Mouse (Mus musculus): Measurements from ENCODE around the gene Osgep. TPM values are rescaled to one million over a fixed set of nuclear protein-coding genes. Genes with fewer than 3 reads are reported as not detected.

Osgep gene
- polyA plus RNA-seq, 1 experiment from 2014 or later, result 134 TPM

- H3K27me3 ChIP-seq (ENCODE audit: control insufficient read depth, insufficient read depth, low read length), result peaks cover 6% of the 10 kb centered on the region
- H3K9ac ChIP-seq (ENCODE audit: low read length), result peak overlapping the region; percentile 61
- 17% methylated on average over 19 of the region's 19 CpGs for WGBS
- H3K4me2 ChIP-seq (ENCODE audit: low read depth, low read length), result peak overlapping the region; percentile 86
- H3K9me3 ChIP-seq (replicated peaks; ENCODE audit: control insufficient read depth, low read length), result no peaks in the 10 kb centered on the region
- no peak; the same call in 1 of the 2 replicates for ATAC-seq (replicated peaks; ENCODE audit: extremely low read depth, insufficient read depth, low FRiP score)
- peak overlapping the region; percentile 55 for H3K4me3 ChIP-seq (ENCODE audit: low read length)
- H3K36me3 ChIP-seq (ENCODE audit: control insufficient read depth, insufficient read depth), result no peaks in the 10 kb centered on the region
- no peak overlapping the region for H3K27ac ChIP-seq (ENCODE audit: low read length)
- H3K4me1 ChIP-seq (ENCODE audit: control insufficient read depth, insufficient read depth, low read length), result peaks cover 10% of the 10 kb centered on the region
These were observed 28.5 kb downstream of the Osgep start for GRCm38 (mm10) chr14:50895985-50896746.

- H3K27me3 ChIP-seq (ENCODE audit: control insufficient read depth, insufficient read depth, low read length), result peaks cover 6% of the 10 kb centered on the region
- H3K9ac ChIP-seq (ENCODE audit: low read length), result no peak overlapping the region
- H3K27ac ChIP-seq (ENCODE audit: low read length), result no peak overlapping the region
- no peak overlapping the region for H3K4me3 ChIP-seq (ENCODE audit: low read length)
- no peaks in the 10 kb centered on the region for H3K9me3 ChIP-seq (replicated peaks; ENCODE audit: control insufficient read depth, low read length)
- peaks cover 10% of the 10 kb centered on the region for H3K4me1 ChIP-seq (ENCODE audit: control insufficient read depth, insufficient read depth, low read length)
- no peak for ATAC-seq (replicated peaks; ENCODE audit: extremely low read depth, insufficient read depth, low FRiP score)
- no peak overlapping the region for H3K4me2 ChIP-seq (ENCODE audit: low read depth, low read length)
- H3K36me3 ChIP-seq (ENCODE audit: control insufficient read depth, insufficient read depth), result no peaks in the 10 kb centered on the region
These were observed 29.3 kb downstream of the Osgep start for GRCm38 (mm10) chr14:50895407-50895806.

- H3K36me3 ChIP-seq (ENCODE audit: control insufficient read depth, insufficient read depth), result no peaks in the 10 kb centered on the region
- H3K9me3 ChIP-seq (replicated peaks; ENCODE audit: control insufficient read depth, low read length), result no peaks in the 10 kb centered on the region
- peaks cover 6% of the 10 kb centered on the region for H3K27me3 ChIP-seq (ENCODE audit: control insufficient read depth, insufficient read depth, low read length)
- H3K4me3 ChIP-seq (ENCODE audit: low read length), result no peak overlapping the region
- H3K9ac ChIP-seq (ENCODE audit: low read length), result no peak overlapping the region
- H3K27ac ChIP-seq (ENCODE audit: low read length), result no peak overlapping the region
- peaks cover 10% of the 10 kb centered on the region for H3K4me1 ChIP-seq (ENCODE audit: control insufficient read depth, insufficient read depth, low read length)
- ATAC-seq (replicated peaks; ENCODE audit: extremely low read depth, insufficient read depth, low FRiP score), result no peak; the same call in 1 of the 2 replicates
- 0 out of 2 replicates have a peak overlapping the region, but pooled peaks have one; percentile 6 for H3K4me2 ChIP-seq (ENCODE audit: low read depth, low read length)
- 72% methylated on average over 22 of the region's 22 CpGs for WGBS
These were observed 31.9 kb downstream of the Osgep start for GRCm38 (mm10) chr14:50892541-50893459.

- peaks cover 10% of the 10 kb centered on the region for H3K4me1 ChIP-seq (ENCODE audit: control insufficient read depth, insufficient read depth, low read length)
- H3K9ac ChIP-seq (ENCODE audit: low read length), result no peak overlapping the region
- H3K27me3 ChIP-seq (ENCODE audit: control insufficient read depth, insufficient read depth, low read length), result peaks cover 6% of the 10 kb centered on the region
- no peak overlapping the region for H3K4me3 ChIP-seq (ENCODE audit: low read length)
- H3K4me2 ChIP-seq (ENCODE audit: low read depth, low read length), result no peak overlapping the region
- WGBS, result 83% methylated on average over 7 of the region's 7 CpGs
- ATAC-seq (replicated peaks; ENCODE audit: extremely low read depth, insufficient read depth, low FRiP score), result no peak
- no peaks in the 10 kb centered on the region for H3K9me3 ChIP-seq (replicated peaks; ENCODE audit: control insufficient read depth, low read length)
- no peak overlapping the region for H3K27ac ChIP-seq (ENCODE audit: low read length)
- no peaks in the 10 kb centered on the region for H3K36me3 ChIP-seq (ENCODE audit: control insufficient read depth, insufficient read depth)
These were observed 32.6 kb downstream of the Osgep start for GRCm38 (mm10) chr14:50892091-50892490.

GRCm38 (mm10) chr14:50891621-50892020 is 33.1 kb downstream of the Osgep start:
- H3K9me3 ChIP-seq (replicated peaks; ENCODE audit: control insufficient read depth, low read length), result no peaks in the 10 kb centered on the region
- no peak overlapping the region for H3K4me2 ChIP-seq (ENCODE audit: low read depth, low read length)
- ATAC-seq (replicated peaks; ENCODE audit: extremely low read depth, insufficient read depth, low FRiP score), result no peak
- peaks cover 8% of the 10 kb centered on the region for H3K4me1 ChIP-seq (ENCODE audit: control insufficient read depth, insufficient read depth, low read length)
- 85% methylated on average over 8 of the region's 8 CpGs for WGBS
- H3K9ac ChIP-seq (ENCODE audit: low read length), result no peak overlapping the region
- peaks cover 6% of the 10 kb centered on the region for H3K27me3 ChIP-seq (ENCODE audit: control insufficient read depth, insufficient read depth, low read length)
- H3K4me3 ChIP-seq (ENCODE audit: low read length), result no peak overlapping the region
- H3K36me3 ChIP-seq (ENCODE audit: control insufficient read depth, insufficient read depth), result no peaks in the 10 kb centered on the region
- H3K27ac ChIP-seq (ENCODE audit: low read length), result no peak overlapping the region

GRCm38 (mm10) chr14:50876236-50876950 is 48.3 kb downstream of the Osgep start:
- no peaks in the 10 kb centered on the region for H3K4me1 ChIP-seq (ENCODE audit: control insufficient read depth, insufficient read depth, low read length)
- H3K9ac ChIP-seq (ENCODE audit: low read length), result no peak overlapping the region
- ATAC-seq (replicated peaks; ENCODE audit: extremely low read depth, insufficient read depth, low FRiP score), result no peak
- H3K36me3 ChIP-seq (ENCODE audit: control insufficient read depth, insufficient read depth), result no peaks in the 10 kb centered on the region
- no peaks in the 10 kb centered on the region for H3K27me3 ChIP-seq (ENCODE audit: control insufficient read depth, insufficient read depth, low read length)
- no peak overlapping the region for H3K4me3 ChIP-seq (ENCODE audit: low read length)
- no peaks in the 10 kb centered on the region for H3K9me3 ChIP-seq (replicated peaks; ENCODE audit: control insufficient read depth, low read length)
- H3K4me2 ChIP-seq (ENCODE audit: low read depth, low read length), result no peak overlapping the region
- WGBS, result 85% methylated on average over 6 of the region's 6 CpGs
- no peak overlapping the region for H3K27ac ChIP-seq (ENCODE audit: low read length)

- Histone ChIP-seq H3K9me3 (replicated peaks; ENCODE audit: control insufficient read depth, low read length) (no peaks in the 10 kb centered on the region), H3K4me3 (ENCODE audit: low read length) (no peak overlapping the region), H3K4me2 (ENCODE audit: low read depth, low read length) (no peak overlapping the region), H3K9ac (ENCODE audit: low read length) (no peak overlapping the region), H3K4me1 (ENCODE audit: control insufficient read depth, insufficient read depth, low read length) (0 out of 2 replicates have a peak, but pooled peaks cover 3% of the 10 kb centered on the region), H3K27me3 (ENCODE audit: control insufficient read depth, insufficient read depth, low read length) (no peaks in the 10 kb centered on the region), H3K36me3 (ENCODE audit: control insufficient read depth, insufficient read depth) (no peaks in the 10 kb centered on the region), H3K27ac (ENCODE audit: low read length) (no peak overlapping the region)
- WGBS, result 76% methylated on average over 6 of the region's 6 CpGs
- ATAC-seq (replicated peaks; ENCODE audit: extremely low read depth, insufficient read depth, low FRiP score), result no peak
These were observed 49.0 kb downstream of the Osgep start for GRCm38 (mm10) chr14:50875591-50876230.

GRCm38 (mm10) chr14:50875175-50875574 is 49.5 kb downstream of the Osgep start:
- Histone ChIP-seq H3K4me3 (ENCODE audit: low read length) (no peak overlapping the region), H3K9me3 (replicated peaks; ENCODE audit: control insufficient read depth, low read length) (no peaks in the 10 kb centered on the region), H3K4me2 (ENCODE audit: low read depth, low read length) (no peak overlapping the region), H3K4me1 (ENCODE audit: control insufficient read depth, insufficient read depth, low read length) (0 out of 2 replicates have a peak, but pooled peaks cover 4% of the 10 kb centered on the region), H3K27ac (ENCODE audit: low read length) (no peak overlapping the region), H3K36me3 (ENCODE audit: control insufficient read depth, insufficient read depth) (no peaks in the 10 kb centered on the region), H3K27me3 (ENCODE audit: control insufficient read depth, insufficient read depth, low read length) (no peaks in the 10 kb centered on the region), H3K9ac (ENCODE audit: low read length) (no peak overlapping the region)
- ATAC-seq (replicated peaks; ENCODE audit: extremely low read depth, insufficient read depth, low FRiP score), result no peak
- WGBS, result 85% methylated on average over 3 of the region's 3 CpGs
